Mouse (Mus musculus): ENCODE measurements around the gene Eif4g1. TPM values are rescaled to one million over a fixed set of nuclear protein-coding genes. Genes with fewer than 3 reads are reported as not detected.

Eif4g1 gene
- polyA plus RNA-seq, 1 experiment = 199 TPM

- DNase-seq (ENCODE audit: low spot score) = no peak
Observed at GRCm38 (mm10) chr16:20706407-20707055, 38.4 kb downstream of the Eif4g1 start.

DNA sequence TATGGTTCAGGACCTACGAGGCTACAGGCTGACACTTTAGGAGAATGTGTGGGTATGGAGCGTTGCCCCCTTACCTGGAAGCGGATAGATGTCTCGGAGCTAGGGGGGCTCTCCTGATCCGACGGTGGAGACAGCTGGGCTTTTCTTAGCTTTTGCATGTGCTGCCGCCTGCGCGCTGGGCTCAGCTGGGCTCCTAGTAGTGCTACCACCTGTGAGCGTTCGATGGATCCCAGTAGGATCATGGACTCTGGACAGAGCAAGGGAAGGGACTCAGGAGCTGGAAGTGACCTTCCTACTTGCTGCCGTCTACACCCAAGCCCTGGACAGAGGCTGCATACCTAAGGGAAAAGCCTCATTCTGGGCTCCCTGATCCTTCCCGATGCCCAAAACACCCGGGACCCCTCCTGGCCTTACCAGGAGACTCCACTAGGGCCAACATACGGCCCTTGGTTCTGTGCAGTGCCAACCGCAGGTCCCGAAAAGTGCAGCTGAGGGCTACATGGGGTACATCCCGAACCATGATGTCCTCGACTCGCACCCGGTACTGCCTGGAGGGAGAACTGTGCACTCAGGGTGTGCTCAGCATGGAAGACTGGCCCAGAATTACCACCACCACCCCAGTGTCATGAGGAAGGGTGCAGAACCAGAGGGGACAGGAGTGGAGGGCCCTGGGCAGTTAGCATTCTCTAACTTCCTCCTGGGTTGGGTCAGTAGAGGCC is 40.3 kb downstream of the Eif4g1 start:
- DNase-seq (ENCODE audit: low spot score) = no peak

- no peak for DNase-seq (ENCODE audit: low spot score)
Observed at GRCm38 (mm10) chr16:20708939-20709734, 41.0 kb downstream of the Eif4g1 start.

DNA sequence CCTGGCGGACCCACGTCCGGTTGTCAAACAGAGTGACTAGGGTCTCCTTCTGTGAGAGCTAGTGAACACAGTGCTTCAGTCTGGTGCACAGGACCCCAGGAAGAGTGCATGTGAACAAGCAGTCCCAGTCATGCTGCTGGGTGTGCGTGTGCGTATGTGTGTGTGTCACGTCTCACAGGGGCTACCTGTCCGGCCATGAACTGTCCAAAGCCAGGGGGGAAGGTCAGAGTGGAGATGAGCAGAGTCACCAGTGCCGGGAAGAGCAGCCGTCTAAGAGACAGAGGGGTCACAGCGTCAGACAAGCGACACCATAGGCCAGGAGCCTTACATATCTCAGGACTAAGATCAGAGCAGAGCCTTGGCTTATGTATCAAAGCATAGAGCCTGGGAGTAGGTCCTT is 42.3 kb downstream of the Eif4g1 start:
- DNase-seq (ENCODE audit: low spot score) = no peak

- no peak for DNase-seq (ENCODE audit: low spot score)
Observed at GRCm38 (mm10) chr16:20710810-20711209, 42.7 kb downstream of the Eif4g1 start.

DNA sequence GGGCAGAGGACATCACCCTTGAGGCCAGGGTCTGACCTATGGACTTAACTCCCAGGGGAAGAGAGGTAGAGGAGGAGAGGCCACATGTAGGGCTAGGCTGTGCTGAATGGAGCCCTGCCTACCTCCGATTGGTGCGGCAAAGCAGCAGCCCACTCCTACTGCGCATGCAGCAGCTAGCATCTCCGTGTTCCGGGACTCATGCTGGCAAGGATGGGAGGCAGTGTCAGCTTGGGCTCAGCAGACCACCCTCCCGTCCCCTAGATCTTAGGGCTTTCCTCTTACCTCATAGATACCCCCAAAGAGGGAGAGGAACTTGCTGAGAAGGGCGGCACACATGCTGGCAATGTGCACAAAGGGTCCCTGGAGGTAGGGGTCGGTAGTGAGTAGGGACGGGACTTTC is 44.1 kb downstream of the Eif4g1 start:
- no peak for DNase-seq (ENCODE audit: low spot score)

GRCm38 (mm10) chr16:20712889-20713288 is 44.8 kb downstream of the Eif4g1 start:
- no peak for DNase-seq (ENCODE audit: low spot score)

DNA sequence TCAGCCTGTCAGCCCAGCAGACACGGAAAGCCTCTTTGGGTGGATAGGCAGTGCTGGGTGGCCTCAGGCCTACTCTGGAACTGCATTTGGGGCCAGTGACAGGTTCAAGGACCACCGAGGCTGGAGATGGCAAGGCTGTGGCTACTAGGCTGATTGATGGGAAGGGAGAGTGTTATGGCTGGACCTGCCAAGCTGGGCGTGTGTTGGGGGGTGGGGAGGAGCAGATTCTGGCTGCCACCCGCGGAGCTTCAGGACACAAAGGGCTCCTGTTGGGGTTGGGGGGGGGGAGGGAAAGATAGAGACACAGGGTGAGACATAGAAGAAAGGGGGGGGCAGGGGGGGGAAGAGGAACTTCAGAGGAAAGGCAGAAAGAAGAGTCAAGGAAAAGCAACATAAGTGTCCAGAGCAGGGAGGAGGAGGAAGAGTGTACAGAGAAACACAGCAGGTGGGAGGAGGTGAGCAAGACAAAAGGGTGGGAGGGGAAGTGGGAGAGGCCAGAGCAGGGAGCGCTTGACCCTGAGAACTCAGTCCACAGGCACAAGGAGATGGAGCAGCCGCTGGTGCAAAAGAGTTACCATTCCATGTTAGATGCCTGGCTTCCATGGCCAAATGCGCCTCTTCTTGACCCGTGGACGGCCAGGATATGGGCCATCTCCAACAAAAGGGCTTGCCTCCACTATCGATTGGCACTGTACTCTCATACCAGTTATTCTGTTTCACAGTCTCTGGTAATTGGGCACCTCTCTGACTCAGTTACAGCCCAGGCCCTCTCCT is 46.4 kb downstream of the Eif4g1 start:
- no peak for DNase-seq (ENCODE audit: low spot score)

- DNase-seq (ENCODE audit: low spot score) = no peak
Observed at GRCm38 (mm10) chr16:20715161-20715560, 47.0 kb downstream of the Eif4g1 start.

DNA sequence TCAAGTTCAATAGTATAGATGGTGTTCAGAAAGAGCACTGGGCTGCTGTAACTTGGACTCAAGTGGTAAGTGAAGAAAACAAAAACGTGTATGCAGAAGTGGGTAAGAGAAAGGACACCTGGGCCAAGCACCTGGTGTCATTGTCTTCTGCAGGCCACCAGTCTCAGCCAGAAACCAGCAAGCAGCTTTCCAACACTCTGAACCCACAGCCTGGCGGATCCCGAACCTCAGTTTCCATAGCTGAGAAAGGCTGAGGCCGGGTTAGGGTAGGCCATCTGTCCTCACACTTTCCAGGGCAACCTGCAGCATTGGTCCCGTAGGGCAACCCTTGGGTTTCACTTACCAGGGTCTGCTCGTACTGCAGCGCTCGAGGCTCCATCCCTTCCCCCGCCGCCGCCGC is 47.5 kb downstream of the Eif4g1 start:
- no peak for DNase-seq (ENCODE audit: low spot score)

GRCm38 (mm10) chr16:20715976-20716840 is 48.1 kb downstream of the Eif4g1 start:
- DNase-seq (ENCODE audit: low spot score) = peak; percentile 76

GRCm38 (mm10) chr16:20716841-20717180 is 48.7 kb downstream of the Eif4g1 start:
- DNase-seq (ENCODE audit: low spot score) = no peak

DNA sequence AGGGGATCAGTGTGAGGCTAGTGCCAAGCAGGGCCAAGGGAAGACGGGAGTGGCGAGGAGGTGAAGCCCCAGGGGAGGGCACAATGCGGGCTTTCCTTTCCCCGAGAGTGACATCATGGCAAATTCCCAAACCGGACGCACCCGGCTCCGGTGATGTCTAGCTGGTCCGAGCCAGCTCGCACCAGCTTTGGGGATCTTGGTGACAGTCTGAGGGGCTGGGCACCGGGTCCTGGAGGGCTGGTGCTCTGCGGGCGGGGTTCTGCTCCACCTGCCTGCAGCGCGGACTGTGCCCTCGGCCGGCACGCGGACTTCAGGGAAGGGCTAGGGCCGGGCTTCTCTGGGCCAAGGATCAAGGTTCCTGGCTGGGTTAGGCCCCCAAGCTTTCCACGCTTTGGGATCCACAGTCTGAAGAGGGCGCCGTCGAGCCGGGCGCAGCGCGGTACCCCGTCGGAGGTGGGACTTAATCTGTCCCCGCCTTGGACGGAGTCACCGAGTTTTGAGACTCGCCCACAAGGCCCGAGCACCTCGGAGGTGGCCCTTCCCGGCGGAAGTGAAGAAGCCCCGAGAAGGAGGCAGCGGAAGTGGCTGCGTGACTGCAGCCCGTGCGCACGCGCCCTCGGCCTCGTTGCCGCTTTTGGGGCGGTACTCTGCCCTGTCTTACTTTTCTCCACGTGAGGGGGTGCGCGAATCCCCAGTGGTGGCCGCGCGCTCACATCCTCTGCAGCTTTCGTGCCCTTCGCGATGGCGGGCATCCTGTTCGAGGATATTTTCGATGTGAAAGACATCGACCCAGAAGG is 49.3 kb downstream of the Eif4g1 start, which contains the start of the genes Polr2h and Clcn2:
Polr2h (plus strand) TSS at position 485 of the 797 bp plus-strand sequence.
Clcn2 (minus strand) TSS at position 566 of the 797 bp plus-strand sequence.
- peak; percentile 95 for DNase-seq (ENCODE audit: low spot score)

GRCm38 (mm10) chr16:20717978-20718670 is 50.0 kb downstream of the Eif4g1 start:
- DNase-seq (ENCODE audit: low spot score) = no peak

DNA sequence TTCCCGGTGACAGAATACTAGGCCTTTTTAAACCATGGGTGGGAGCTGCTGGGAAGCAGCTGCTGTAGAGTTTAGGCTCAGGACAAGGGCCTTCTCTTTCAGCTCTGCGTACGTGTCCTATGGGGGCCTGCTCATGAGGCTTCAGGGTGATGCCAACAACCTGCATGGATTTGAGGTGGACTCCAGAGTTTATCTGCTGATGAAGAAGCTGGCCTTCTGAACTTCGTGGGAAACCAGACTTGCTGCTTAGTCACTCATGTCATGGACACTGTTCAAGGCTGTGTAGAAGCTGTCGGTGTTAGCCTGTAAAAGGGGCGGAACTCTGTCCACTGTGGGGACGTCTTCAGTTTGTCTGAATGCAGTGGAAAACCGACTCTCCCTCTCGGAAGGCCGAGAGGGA is 53.7 kb downstream of the Eif4g1 start:
- no peak for DNase-seq (ENCODE audit: low spot score)

DNA sequence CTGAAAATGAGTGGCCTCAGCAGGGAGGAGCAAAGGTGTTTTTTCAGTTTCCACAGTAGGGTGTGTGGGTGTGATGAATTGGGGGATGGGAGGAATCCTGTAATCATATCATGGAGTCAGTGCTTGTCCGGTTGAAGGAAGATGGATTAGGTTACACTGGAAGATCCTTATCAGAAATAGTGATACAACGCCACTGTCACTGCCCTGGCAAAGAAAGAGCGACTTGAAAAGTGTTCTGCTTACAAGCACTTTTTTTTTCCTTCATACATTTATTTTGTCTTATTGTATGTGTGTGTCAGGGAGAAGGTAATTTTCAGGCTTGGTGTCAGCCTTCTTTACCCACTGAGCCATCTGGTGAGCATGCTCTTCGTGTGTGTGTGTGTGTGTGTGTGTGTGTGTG is 54.6 kb downstream of the Eif4g1 start:
- no peak for DNase-seq (ENCODE audit: low spot score)

DNA sequence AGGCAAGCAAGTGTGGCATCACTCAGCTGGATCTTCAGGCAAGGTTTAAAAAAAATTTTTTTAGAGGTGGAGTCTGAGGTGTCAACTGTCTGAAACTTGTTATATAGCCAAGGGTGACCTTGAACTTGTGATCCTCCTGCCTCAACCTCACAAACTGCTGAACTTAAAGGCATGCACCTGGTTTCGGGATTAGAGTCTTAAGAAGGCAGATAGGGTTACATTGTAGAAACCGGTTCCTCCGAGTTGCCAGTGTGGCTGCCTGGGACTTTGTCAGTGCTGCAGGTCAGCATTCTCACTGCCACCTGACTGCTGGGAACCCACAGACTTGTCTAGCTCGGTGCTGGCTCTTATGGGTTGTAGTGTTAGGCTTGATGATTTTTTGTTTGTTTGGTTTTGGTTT is 55.1 kb downstream of the Eif4g1 start:
- DNase-seq (ENCODE audit: low spot score) = no peak

- DNase-seq (ENCODE audit: low spot score) = no peak
Observed at GRCm38 (mm10) chr16:20724338-20724748, 56.2 kb downstream of the Eif4g1 start.

GRCm38 (mm10) chr16:20725321-20725720 is 57.2 kb downstream of the Eif4g1 start:
- no peak for DNase-seq (ENCODE audit: low spot score)

All from urinary bladder, adult 2 months (tissue).